ENCODE assay signal across 19 mouse cellular contexts in genomic region chr3:153902595-153902994, GRCm38 (mm10). TPM values are rescaled to one million over a fixed set of nuclear protein-coding genes. Genes with fewer than 3 reads are reported as not detected.
"Had no signal": no experiment of that assay in that cellular context is flagged by ENCODE, and none has a peak within 500 bp of the region (broad histone marks: within the 10 kb centered on the region; RNA-seq: fewer than 3 reads in every experiment).

No protein-coding gene starts in this region.

- DNase-seq: kidney, adult 11 months; kidney, postnatal 14 days; lung, postnatal 14 days; retina, postnatal 1 day; right cerebral cortex, postnatal 4 days; spleen, adult 18-20 months; thymus, postnatal 36 days had no signal

- H3K9me3 ChIP-seq: limb, embryonic 10.5 days; lung, embryonic 15.5 days; megakaryocyte, embryonic 14.5 days; midbrain, embryonic 15.5 days; neural tube, embryonic 13.5 days had no signal

- H3K9ac ChIP-seq: lung, embryonic 15.5 days; midbrain, embryonic 15.5 days; neural tube, embryonic 13.5 days had no signal

- H3K27me3 ChIP-seq: lung, embryonic 15.5 days; midbrain, embryonic 15.5 days; neural tube, embryonic 13.5 days had no signal

- H3K4me1 ChIP-seq: midbrain, embryonic 15.5 days had no signal

- H3K4me3 ChIP-seq: left cerebral cortex, adult 2 months; limb, embryonic 10.5 days; lung, embryonic 15.5 days; megakaryocyte, embryonic 14.5 days; midbrain, embryonic 15.5 days; neural tube, embryonic 13.5 days had no signal

- H3K4me2 ChIP-seq: lung, embryonic 15.5 days; midbrain, embryonic 11.5 days; midbrain, embryonic 15.5 days; neural tube, embryonic 13.5 days had no signal

- H3K27ac ChIP-seq: left cerebral cortex, adult 2 months; limb, embryonic 10.5 days; lung, embryonic 15.5 days; macrophage; midbrain, embryonic 15.5 days; neural tube, embryonic 13.5 days had no signal

- ATAC-seq: midbrain, embryonic 15.5 days had no signal

RNA-seq across cellular contexts. Expression of gene Msh4, which starts 3.3 kb away (rescaled TPM):
- polyA plus RNA-seq: macrophage; midbrain, embryonic 11.5 days had no signal

RNA-seq across cellular contexts. Expression of gene Asb17, which starts 58.6 kb away (rescaled TPM):
- total RNA-seq: left cerebral cortex, adult 2 months; left cerebral cortex, postnatal 14 days had no signal
- polyA plus RNA-seq: kidney, embryonic 14.5 days; large intestine, adult 2 months; macrophage; thymus, postnatal 0 days had no signal
